Mouse (Mus musculus) liver, adult 2 months (tissue): ENCODE data around the gene Mycl. TPM values are rescaled to one million over a fixed set of nuclear protein-coding genes. Genes with fewer than 3 reads are reported as not detected.

Experiments used
- DNase-seq: peaks from one replicate; pipeline ENCODE4 v3.0.0-alpha.2; 2011; ENCODE audit warnings: low read depth, low spot score; ENCODE audit errors: extremely low read depth
- H3K27ac ChIP-seq: fragments of 200-500 bp; replicated peaks from 2 replicates; pipeline ENCODE4 v1.5.1; 2012; ENCODE audit warnings: low read depth, mild to moderate bottlenecking, control low read depth, inconsistent platforms, low read length; ENCODE audit not compliant: insufficient read depth
- H3K27me3 ChIP-seq: fragments of 200-500 bp; 2 replicates; pipeline ENCODE4 v1.6.1; 2012; ENCODE audit warnings: mild to moderate bottlenecking, moderate library complexity, low read length, inconsistent platforms; ENCODE audit not compliant: control insufficient read depth, insufficient read depth
- H3K36me3 ChIP-seq: fragments of 200-500 bp; 2 replicates; pipeline ENCODE4 v1.6.1; 2012; ENCODE audit warnings: low read length, inconsistent platforms; ENCODE audit not compliant: control insufficient read depth, insufficient read depth
- H3K4me1 ChIP-seq: fragments of 200-500 bp; 2 replicates; pipeline ENCODE4 v1.6.1; 2011; ENCODE audit warnings: low read length; ENCODE audit not compliant: control insufficient read depth, insufficient read depth
- H3K4me3 ChIP-seq: fragments of 200-500 bp; 2 replicates; pipeline ENCODE4 v1.5.1; 2011; ENCODE audit warnings: low read depth, mild to moderate bottlenecking, control low read depth, low read length, moderate library complexity; ENCODE audit not compliant: insufficient read depth
- H3K79me2 ChIP-seq: fragments of 200-500 bp; 2 replicates; pipeline ENCODE4 v1.6.1; 2012; ENCODE audit warnings: inconsistent platforms, mild to moderate bottlenecking, low read length, moderate library complexity; ENCODE audit not compliant: control insufficient read depth, insufficient read depth
- H3K9ac ChIP-seq: fragments of 200-500 bp; 2 replicates; pipeline ENCODE4 v1.6.1; 2012; ENCODE audit warnings: low read depth, mild to moderate bottlenecking, control low read depth, inconsistent platforms, low read length
- CTCF ChIP-seq: fragments of 200-500 bp; IDR thresholded peaks from 2 replicates; pipeline ENCODE4 v1.5.1; 2011; ENCODE audit warnings: low read depth, low read length, control low read depth
- POLR2A ChIP-seq: fragments of 200-500 bp; IDR thresholded peaks from 2 replicates; pipeline ENCODE4 v1.6.1; 2011; ENCODE audit warnings: low read length, control low read depth; ENCODE audit not compliant: insufficient read depth; ENCODE audit errors: extremely low read depth
- WGBS: fragments of 180-500 bp; shearing (Covaris S2); methylation state at CpG from one replicate; pipeline ENCODE4 v1.1.7; 2018; 5-methylcytosine and 5-hydroxymethylcytosine counted together
- polyA plus RNA-seq: library from polyadenylated mRNA; depleted of rRNA; stranded (reverse); fragments of >200 nt; gene quantifications from 2 replicates; pipeline ENCODE4 v1.2.3, GENCODE M21; 2012
- total RNA-seq: library from RNA; depleted of rRNA; stranded (reverse); fragments of >200 nt; gene quantifications from 2 replicates; pipeline ENCODE4 v1.2.3, GENCODE M21; 2014

Mycl gene
- total and polyA plus RNA-seq, 2 experiments: 3.3 to 7.0 TPM

DNA sequence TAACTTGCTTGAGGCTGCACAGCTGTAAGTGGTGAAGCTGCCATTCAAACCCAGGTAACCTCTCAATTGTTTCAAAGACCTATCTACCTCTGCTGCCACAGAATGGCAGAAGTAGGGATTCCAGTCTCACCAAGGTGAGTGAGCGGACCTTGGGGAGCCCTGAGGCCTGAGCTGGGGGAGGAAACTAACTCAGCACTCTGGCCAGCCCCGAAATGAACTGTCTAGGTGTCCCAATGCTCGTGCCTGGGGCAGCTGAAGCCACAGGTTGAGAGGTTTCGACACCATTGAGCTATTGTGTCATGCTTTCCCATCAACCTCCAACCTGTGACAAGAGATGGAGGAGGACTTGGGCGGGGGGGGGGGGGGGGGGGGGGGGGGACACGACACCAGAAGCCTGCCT lies 39.2 kb upstream of the Mycl start:
- H3K36me3 ChIP-seq: peaks cover 33% of the 10 kb centered on the region; the same call in 1 of the 2 replicates
- TF ChIP-seq POLR2A: no peak
- TF ChIP-seq CTCF: no peak
- peak overlapping the region; percentile 26; the same call in 1 of the 2 replicates for H3K9ac ChIP-seq
- DNase-seq: peak; percentile 79
- peak overlapping the region; percentile 59 for H3K27ac ChIP-seq
- no peaks in the 10 kb centered on the region for H3K27me3 ChIP-seq
- H3K4me1 ChIP-seq: peaks cover 13% of the 10 kb centered on the region
- H3K4me3 ChIP-seq: no peak overlapping the region
- 30% methylated on average over 5 of the region's 6 CpGs for WGBS
- H3K79me2 ChIP-seq: no peaks in the 10 kb centered on the region

DNA sequence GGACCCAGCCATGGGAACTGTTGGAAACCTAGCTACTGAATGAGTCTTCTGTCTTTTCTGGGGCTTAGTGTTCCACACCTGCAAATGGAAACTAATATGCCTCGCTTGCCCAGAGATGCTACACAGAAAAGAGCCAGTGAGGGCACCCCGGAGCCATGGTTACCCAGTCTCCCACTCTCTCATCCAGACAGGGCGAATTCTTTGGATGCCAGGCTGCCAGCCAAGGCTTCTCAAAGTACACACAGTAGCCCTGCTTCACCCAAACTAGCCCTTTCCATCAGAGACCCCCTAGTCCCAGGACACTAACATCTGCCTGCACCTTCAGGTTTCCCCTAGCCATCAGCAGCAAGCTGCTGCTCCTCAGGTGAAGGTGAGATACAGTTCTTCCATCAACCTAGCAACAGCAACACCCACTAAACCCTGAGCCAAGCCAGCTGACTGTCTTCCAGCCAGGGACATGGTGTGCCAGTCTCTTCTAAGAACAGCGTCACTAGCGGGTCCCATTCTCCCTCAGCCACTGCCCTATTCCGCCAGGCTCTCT lies 36.9 kb upstream of the Mycl start:
- Histone ChIP-seq H3K79me2 (no peaks in the 10 kb centered on the region), H3K27me3 (no peaks in the 10 kb centered on the region), H3K4me1 (peaks cover 13% of the 10 kb centered on the region), H3K9ac (peak overlapping the region; percentile 54), H3K36me3 (peaks cover 18% of the 10 kb centered on the region; the same call in 1 of the 2 replicates), H3K27ac (peak overlapping the region; percentile 50; the same call in 1 of the 2 replicates), H3K4me3 (peak overlapping the region; percentile 86)
- TF ChIP-seq POLR2A: no peak
- TF ChIP-seq CTCF: no peak
- peak; percentile 85 for DNase-seq
- WGBS: 35% methylated on average over 6 of the region's 6 CpGs

DNA sequence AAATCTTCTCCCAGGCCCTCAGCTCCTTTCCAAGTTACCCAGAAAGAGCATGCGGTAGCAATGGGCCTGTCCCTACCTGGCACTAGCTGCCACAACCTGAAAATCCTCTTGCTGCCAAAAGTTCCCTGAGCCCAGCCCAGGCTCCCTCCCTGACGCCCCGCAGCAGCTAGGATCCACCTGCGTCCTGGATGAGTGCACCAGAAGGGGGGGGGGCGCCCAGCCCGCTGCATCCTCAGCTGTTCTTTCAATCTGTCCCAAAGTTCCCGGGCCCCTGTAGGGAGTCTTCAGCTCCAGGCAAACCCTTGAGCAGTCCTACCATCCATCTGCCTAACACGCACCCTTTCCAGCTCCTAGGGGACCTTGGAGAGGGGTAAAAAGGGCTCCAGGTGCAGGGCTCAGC lies 35.6 kb upstream of the Mycl start:
- peaks cover 10% of the 10 kb centered on the region; the same call in 1 of the 2 replicates for H3K36me3 ChIP-seq
- no peaks in the 10 kb centered on the region for H3K27me3 ChIP-seq
- DNase-seq: no peak
- WGBS: 16% methylated on average over 8 of the region's 8 CpGs
- H3K9ac ChIP-seq: peak overlapping the region; percentile 84
- peaks cover 7% of the 10 kb centered on the region for H3K4me1 ChIP-seq
- peak overlapping the region; percentile 86 for H3K4me3 ChIP-seq
- peak overlapping the region; percentile 62 for H3K27ac ChIP-seq
- H3K79me2 ChIP-seq: no peaks in the 10 kb centered on the region
- TF ChIP-seq CTCF (no peak), POLR2A (no peak)

GRCm38 (mm10) chr4:122960321-122961099 lies 34.9 kb upstream of the Mycl start:
- H3K27ac ChIP-seq: peak overlapping the region; percentile 62
- WGBS: 1% methylated on average over 43 of the region's 43 CpGs
- peaks cover 10% of the 10 kb centered on the region; the same call in 1 of the 2 replicates for H3K36me3 ChIP-seq
- H3K27me3 ChIP-seq: no peaks in the 10 kb centered on the region
- DNase-seq: no peak
- H3K4me3 ChIP-seq: peak overlapping the region; percentile 86
- peak overlapping the region; percentile 88 for H3K9ac ChIP-seq
- TF ChIP-seq POLR2A: no peak
- TF ChIP-seq CTCF: no peak
- no peaks in the 10 kb centered on the region for H3K79me2 ChIP-seq
- H3K4me1 ChIP-seq: peaks cover 2% of the 10 kb centered on the region; the same call in 1 of the 2 replicates

DNA sequence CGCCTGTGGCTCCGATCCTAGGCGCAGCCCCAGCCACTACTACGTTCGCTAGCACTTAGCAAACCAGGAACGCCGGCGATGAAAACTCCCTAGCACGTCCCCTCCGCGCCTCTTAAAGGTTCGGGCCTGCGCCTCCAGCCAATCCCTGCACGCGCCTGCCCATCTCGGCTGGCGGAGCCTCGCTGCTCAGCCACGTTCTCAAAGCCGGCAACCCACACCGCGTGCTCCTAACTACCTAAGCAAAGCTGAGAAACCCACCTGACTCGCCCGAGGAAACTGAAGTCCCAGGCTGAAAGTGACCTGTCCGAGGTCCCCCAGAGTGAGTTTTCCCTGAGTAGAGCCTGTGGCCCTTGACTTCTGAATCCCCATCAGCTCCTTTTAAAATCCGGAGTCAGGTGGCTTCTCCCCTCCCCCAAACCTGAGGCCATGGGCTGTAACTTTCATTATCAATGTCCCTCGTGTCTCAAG lies 34.3 kb upstream of the Mycl start, which contains the start of gene Mfsd2a:
TSS of gene Mfsd2a (minus strand) at position 89 of the 468 bp plus-strand sequence.
- Histone ChIP-seq H3K36me3 (peaks cover 9% of the 10 kb centered on the region; the same call in 1 of the 2 replicates), H3K27me3 (no peaks in the 10 kb centered on the region), H3K9ac (peak within 1 kb of the TSS; percentile 88), H3K27ac (peak within 1 kb of the TSS; percentile 62), H3K4me1 (peaks cover 3% of the 10 kb centered on the region; the same call in 1 of the 2 replicates), H3K79me2 (no peaks in the 10 kb centered on the region), H3K4me3 (peak within 1 kb of the TSS; percentile 86)
- WGBS: 2% methylated on average over 27 of the region's 27 CpGs
- peak; percentile 84 for DNase-seq
- TF ChIP-seq CTCF: no peak
- peak; percentile 95 for TF ChIP-seq POLR2A
